Mouse (Mus musculus) embryonic facial prominence, embryonic 10.5 days (tissue): ENCODE results near the gene Tmem201. TPM values are rescaled to one million over a fixed set of nuclear protein-coding genes. Genes with fewer than 3 reads are reported as not detected.

Experiments used
- DNase-seq: peaks from one replicate; pipeline ENCODE4 v3.0.0-alpha.2; 2017; ENCODE audit warnings: low spot score
- H3K27ac ChIP-seq: fragments of 300-500 bp; sonication (generic); replicated peaks from 2 replicates; pipeline ENCODE4 v1.5.1; 2016; ENCODE audit warnings: mild to moderate bottlenecking
- H3K27me3 ChIP-seq: fragments of 300-500 bp; sonication (generic); replicated peaks from 2 replicates; pipeline ENCODE4 v1.6.1; 2016; ENCODE audit warnings: low read depth, mild to moderate bottlenecking; ENCODE audit not compliant: poor library complexity, severe bottlenecking
- H3K36me3 ChIP-seq: fragments of 300-500 bp; sonication (generic); replicated peaks from 2 replicates; pipeline ENCODE4 v1.6.1; 2016; ENCODE audit warnings: mild to moderate bottlenecking, moderate library complexity
- H3K4me1 ChIP-seq: fragments of 300-500 bp; sonication (generic); 2 replicates; pipeline ENCODE4 v1.6.1; 2016
- H3K4me3 ChIP-seq: fragments of 300-500 bp; sonication (generic); 2 replicates; pipeline ENCODE4 v1.5.1; 2016; ENCODE audit warnings: mild to moderate bottlenecking, moderate library complexity
- H3K9me3 ChIP-seq: fragments of 300-500 bp; sonication (generic); 2 replicates; pipeline ENCODE4 v1.6.1; 2016; ENCODE audit warnings: mild to moderate bottlenecking
- WGBS: fragments of 180-500 bp; shearing (Covaris S2); methylation state at CpG from one replicate; pipeline ENCODE4 v1.1.7; 2016; 5-methylcytosine and 5-hydroxymethylcytosine counted together
- polyA plus RNA-seq: library from polyadenylated mRNA; unstranded; fragments of >200 nt; fragmentation: Nextera tagmentation; extraction: Ambion mirVana; gene quantifications from 2 replicates; pipeline ENCODE4 v1.2.1, GENCODE M21; 2016

The Tmem201 gene
- polyA plus RNA-seq, 1 experiment from 2014 or later, result 46.7 TPM

DNA sequence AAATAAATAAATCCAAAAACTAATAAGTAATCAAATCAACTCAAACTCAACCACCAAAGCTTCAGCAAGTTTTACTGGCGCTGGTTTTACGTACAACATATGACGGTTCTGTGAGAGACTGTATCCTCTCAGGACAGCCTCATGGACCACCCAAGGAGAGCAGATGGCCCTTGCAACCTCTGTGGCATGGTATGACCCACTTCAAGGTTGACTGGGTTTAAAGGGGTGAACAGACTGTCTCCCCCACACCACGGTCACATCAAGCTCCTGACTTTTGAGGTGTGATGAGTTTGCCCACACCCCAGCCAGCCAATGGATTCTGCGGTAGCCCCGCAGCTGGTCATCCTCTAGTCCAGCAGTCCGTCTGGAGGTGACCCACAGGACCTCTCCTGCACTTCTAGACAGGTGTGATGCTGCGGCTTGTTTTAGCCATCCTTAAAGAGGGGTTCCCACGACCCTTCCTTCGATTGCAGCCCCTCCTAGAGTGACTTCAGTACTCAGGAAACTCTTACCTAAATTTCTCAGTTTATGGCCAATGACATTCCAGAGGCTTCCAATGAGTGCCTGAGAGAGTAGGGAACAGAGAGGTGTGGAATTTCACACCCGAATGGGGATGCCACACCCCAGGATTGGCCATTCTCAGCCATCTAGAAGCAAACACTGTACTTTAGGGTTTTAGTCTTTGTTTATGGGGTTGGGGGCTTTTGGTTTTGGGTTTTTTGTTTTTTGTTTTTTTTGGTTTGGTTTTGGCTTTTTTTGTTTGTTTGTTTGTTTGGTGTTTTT, 52.8 kb downstream of the Tmem201 start:
- Histone ChIP-seq H3K4me3 (no peak overlapping the region), H3K27ac (no peak overlapping the region), H3K36me3 (no peaks in the 10 kb centered on the region), H3K27me3 (0 out of 2 replicates have a peak, but pooled peaks cover 13% of the 10 kb centered on the region), H3K4me1 (peaks cover 7% of the 10 kb centered on the region; the same call in 1 of the 2 replicates), H3K9me3 (no peaks in the 10 kb centered on the region)
- DNase-seq, result no peak
- 81% methylated on average over 11 of the region's 11 CpGs for WGBS

GRCm38 (mm10) chr4:149683875-149684274, 54.0 kb downstream of the Tmem201 start:
- no peak overlapping the region for H3K27ac ChIP-seq
- WGBS, result 11% methylated on average over 7 of the region's 7 CpGs
- 0 out of 2 replicates have a peak, but pooled peaks cover 13% of the 10 kb centered on the region for H3K27me3 ChIP-seq
- no peaks in the 10 kb centered on the region for H3K36me3 ChIP-seq
- peaks cover 7% of the 10 kb centered on the region; the same call in 1 of the 2 replicates for H3K4me1 ChIP-seq
- no peak overlapping the region for H3K4me3 ChIP-seq
- DNase-seq, result no peak
- no peaks in the 10 kb centered on the region for H3K9me3 ChIP-seq

- WGBS, result 69% methylated on average over 11 of the region's 11 CpGs
- DNase-seq, result no peak
- no peaks in the 10 kb centered on the region for H3K36me3 ChIP-seq
- peaks cover 35% of the 10 kb centered on the region for H3K27me3 ChIP-seq
- peaks cover 24% of the 10 kb centered on the region for H3K4me1 ChIP-seq
- H3K27ac ChIP-seq, result no peak overlapping the region
- H3K9me3 ChIP-seq, result no peaks in the 10 kb centered on the region
- H3K4me3 ChIP-seq, result no peak overlapping the region
These were observed 58.6 kb downstream of the Tmem201 start for GRCm38 (mm10) chr4:149679056-149679770.

- DNase-seq, result no peak
- no peaks in the 10 kb centered on the region for H3K9me3 ChIP-seq
- no peak overlapping the region for H3K27ac ChIP-seq
- WGBS, result 70% methylated on average over 1 of the region's 1 CpGs
- H3K4me1 ChIP-seq, result peaks cover 20% of the 10 kb centered on the region
- no peaks in the 10 kb centered on the region for H3K36me3 ChIP-seq
- no peak overlapping the region for H3K4me3 ChIP-seq
- H3K27me3 ChIP-seq, result peaks cover 38% of the 10 kb centered on the region
These were observed 59.8 kb downstream of the Tmem201 start for GRCm38 (mm10) chr4:149678006-149678405.

GRCm38 (mm10) chr4:149675378-149676261, 62.2 kb downstream of the Tmem201 start:
- 1% methylated on average over 60 of the region's 60 CpGs for WGBS
- Histone ChIP-seq H3K4me1 (peaks cover 20% of the 10 kb centered on the region), H3K27me3 (peaks cover 36% of the 10 kb centered on the region), H3K4me3 (peak overlapping the region; percentile 66), H3K9me3 (no peaks in the 10 kb centered on the region), H3K27ac (peak overlapping the region; percentile 68), H3K36me3 (no peaks in the 10 kb centered on the region; the same call in 1 of the 2 replicates)
- peak; percentile 90 for DNase-seq

DNA sequence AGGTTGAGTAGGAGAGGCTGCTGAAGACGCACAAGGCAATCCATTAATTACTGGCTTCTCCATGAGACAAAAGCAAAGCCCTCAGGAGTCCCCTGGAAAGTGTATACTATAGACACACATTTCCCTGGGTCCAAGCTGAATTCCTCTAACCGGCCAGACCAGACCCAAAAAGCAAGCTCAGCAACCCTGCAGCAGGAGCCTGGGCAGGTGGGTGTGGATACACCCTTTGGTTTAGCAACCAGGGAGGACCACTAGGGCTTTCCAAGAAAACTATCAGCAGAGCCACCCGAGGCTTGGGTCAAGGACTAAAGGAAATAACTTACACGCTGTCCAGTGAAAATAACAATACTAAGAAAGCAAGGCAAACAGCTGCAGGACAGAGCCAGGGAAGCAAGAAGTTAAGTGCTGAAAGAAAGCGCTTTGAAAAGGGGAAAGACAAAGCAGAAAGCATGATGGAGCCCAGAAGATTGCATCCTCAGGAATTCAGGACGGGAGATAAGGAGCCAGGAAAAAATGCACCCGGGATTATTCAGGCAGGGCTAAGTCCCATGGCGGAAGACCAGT, 62.9 kb downstream of the Tmem201 start:
- DNase-seq, result no peak

GRCm38 (mm10) chr4:149672747-149673146, 65.1 kb downstream of the Tmem201 start:
- Histone ChIP-seq H3K4me1 (peaks cover 18% of the 10 kb centered on the region), H3K27me3 (peaks cover 36% of the 10 kb centered on the region), H3K9me3 (no peaks in the 10 kb centered on the region), H3K4me3 (no peak overlapping the region), H3K27ac (no peak overlapping the region), H3K36me3 (no peaks in the 10 kb centered on the region; the same call in 1 of the 2 replicates)
- DNase-seq, result no peak
- WGBS, result 94% methylated on average over 5 of the region's 5 CpGs

More for the DNA sequence above, 62.9 kb downstream of the Tmem201 start:
- Histone ChIP-seq H3K4me3 (peak overlapping the region; percentile 66), H3K27me3 (peaks cover 36% of the 10 kb centered on the region), H3K9me3 (no peaks in the 10 kb centered on the region), H3K36me3 (no peaks in the 10 kb centered on the region; the same call in 1 of the 2 replicates), H3K27ac (no peak overlapping the region), H3K4me1 (peaks cover 20% of the 10 kb centered on the region)
- WGBS, result 8% methylated on average over 8 of the region's 8 CpGs

- Histone ChIP-seq H3K27ac (no peak overlapping the region), H3K4me1 (peaks cover 14% of the 10 kb centered on the region), H3K27me3 (peaks cover 31% of the 10 kb centered on the region), H3K9me3 (no peaks in the 10 kb centered on the region), H3K4me3 (no peak overlapping the region), H3K36me3 (no peaks in the 10 kb centered on the region; the same call in 1 of the 2 replicates)
- 96% methylated on average over 6 of the region's 6 CpGs for WGBS
- no peak for DNase-seq
These were observed 66.7 kb downstream of the Tmem201 start for GRCm38 (mm10) chr4:149671175-149671574.

GRCm38 (mm10) chr4:149665692-149666090, 72.2 kb downstream of the Tmem201 start:
- no peak overlapping the region for H3K27ac ChIP-seq
- H3K36me3 ChIP-seq, result no peaks in the 10 kb centered on the region
- no peaks in the 10 kb centered on the region; the same call in 1 of the 2 replicates for H3K4me1 ChIP-seq
- WGBS, result 88% methylated on average over 6 of the region's 6 CpGs
- H3K9me3 ChIP-seq, result no peaks in the 10 kb centered on the region
- DNase-seq, result no peak
- H3K4me3 ChIP-seq, result no peak overlapping the region
- no peaks in the 10 kb centered on the region for H3K27me3 ChIP-seq
